Mouse (Mus musculus) T-cell, adult 2 months (primary cell): Measurements from ENCODE around the gene Runx3.

ENCODE experiments used
- DNase-seq: peaks from one replicate; pipeline ENCODE4 v3.0.0; 2022; ENCODE audit warnings: low spot score

The Runx3 gene

DNA sequence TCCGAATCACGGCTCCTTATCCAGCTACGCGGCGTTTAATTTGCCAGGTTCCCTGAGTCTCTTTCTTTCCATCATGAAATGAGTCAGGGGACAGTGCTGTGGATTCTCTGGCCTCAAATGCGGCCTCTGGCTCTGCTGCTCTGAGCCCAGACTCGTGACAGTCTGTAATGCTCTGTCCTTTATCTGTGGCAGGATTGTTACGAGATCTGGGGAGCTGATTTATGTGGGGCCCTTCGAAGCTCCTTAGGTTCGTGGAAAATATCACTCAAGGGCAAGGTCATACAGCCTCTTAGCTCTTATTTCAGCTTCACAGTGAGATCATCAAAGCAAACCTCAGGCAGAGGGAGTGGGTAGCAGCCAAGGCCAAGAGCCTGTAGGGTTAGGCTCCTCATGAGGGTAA, 6.2 kb upstream of the Runx3 start:
- DNase-seq, result no peak

DNA sequence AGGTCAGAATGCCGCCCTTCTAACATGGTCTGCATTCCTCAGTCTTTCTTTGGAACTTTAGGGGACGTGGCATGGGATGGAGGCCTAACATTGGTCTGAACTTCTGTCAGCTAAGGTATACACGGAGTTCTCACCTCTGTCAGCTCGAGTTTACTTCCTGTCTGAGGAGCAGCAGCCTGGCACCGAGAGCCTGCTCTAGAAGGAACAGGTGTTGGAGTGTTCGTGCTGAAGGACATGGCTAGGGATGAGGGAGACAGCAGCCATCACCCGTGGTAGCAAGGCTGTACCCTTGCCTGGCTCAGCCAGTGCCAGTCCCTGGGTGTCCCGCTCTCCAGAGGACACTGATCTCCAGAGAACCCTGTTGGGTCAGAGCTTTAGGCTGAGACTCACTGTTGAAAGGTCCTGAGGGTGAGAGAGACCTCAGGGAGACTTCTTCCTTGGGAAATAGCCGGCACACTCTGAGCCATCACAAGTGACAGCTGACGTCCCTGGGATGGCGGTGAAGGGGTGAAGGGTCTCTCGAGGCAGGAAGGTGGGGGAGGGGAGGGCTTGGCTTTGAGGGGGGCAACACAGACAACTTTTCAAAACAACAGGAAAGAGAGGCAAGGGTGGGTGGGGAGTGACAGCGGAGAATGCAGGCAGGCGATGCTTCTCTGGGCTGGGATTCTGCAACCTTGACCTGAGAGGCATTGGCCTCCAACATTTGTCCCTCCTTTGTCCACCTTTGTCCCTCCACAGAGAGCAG, 4.9 kb upstream of the Runx3 start:
- DNase-seq, result peak; percentile 43

DNA sequence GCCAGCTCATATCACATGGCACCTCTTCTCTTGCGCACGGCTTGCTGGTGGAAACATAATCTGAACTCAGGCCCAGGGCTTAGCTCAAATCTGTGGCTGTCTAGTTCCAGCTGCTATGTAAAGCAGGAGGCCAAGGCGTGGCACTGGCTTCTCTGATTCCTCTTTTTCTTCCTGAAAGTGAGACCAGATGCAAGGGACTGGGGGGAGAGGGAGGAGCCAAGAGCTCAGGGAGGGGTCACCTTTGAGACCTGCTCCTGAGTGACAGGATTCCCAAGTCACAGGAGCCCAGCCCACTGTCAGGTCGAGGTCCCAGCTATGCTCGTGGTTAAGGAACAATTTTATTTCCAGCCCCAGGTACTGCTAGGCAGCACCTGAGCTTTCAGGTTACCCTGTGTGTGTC, 4.1 kb upstream of the Runx3 start:
- no peak for DNase-seq

DNA sequence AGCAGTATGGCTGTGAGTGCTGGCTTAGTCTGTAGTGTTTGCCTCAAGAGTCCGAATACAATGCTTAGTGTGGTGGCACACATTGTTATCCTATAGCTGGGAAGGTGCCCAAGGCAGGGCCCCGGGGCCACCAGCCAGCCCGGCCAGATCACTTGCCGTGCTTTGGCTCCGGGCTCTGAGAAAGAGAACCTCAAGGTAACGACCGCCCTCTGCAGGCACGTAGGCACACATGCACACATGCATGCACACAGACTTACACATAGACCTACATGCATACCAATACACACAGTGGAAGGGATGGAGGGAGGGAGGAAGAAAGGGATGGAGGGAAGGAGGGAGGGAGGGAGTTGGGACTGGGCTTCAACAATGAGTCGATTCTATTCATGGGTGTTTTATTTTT, 2.6 kb upstream of the Runx3 start:
- DNase-seq, result no peak

DNA sequence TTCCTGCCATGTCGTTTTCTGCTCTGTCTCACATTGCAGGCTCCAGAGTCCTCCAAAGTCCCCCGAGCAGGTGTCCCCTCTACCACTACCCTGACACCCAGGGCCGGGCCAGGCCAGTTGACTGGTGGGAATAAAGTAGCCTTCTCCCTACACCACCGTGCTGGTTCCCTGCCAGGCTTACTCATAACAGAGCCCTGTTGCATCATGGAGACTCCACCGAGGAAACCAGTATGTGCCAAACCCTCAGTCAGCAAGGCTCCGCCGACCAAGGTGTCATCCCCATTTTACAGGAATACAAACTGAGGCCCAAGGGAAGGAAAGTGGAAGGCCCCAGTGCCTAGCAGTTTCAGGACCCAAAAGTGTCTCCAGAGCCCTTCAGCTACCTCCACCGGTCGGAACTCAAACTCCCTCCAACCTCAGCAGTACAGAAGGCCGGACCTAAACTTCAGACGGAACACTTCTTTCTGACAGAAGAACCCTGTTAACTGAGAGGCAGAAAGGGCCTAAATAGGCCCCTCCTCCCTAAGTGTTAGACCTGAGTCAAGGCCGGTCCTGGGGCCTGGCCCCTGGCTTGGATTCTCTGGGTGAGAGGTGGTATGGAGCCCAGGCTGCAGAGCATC, 1.5 kb upstream of the Runx3 start:
- DNase-seq, result no peak

DNA sequence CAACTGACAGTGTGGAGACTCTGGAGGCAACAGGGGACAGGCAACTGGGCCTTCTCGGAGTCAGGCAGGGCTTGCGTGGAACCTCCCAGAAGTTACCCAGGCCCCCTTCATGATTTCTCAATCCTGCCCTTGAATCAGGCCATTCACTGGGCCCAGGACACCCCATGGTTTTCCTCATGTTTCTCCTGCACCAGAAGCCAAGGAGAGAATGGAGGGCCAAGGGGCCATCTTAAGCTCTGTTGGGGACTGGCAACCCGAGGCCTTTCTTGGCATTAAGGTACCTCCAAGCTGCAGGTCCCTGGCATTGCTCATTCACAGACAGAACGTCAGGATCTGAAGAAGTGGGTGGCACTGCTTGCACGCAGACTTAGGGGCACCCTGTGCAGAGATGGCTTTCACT, 3.3 kb downstream of the Runx3 start:
- no peak for DNase-seq

DNA sequence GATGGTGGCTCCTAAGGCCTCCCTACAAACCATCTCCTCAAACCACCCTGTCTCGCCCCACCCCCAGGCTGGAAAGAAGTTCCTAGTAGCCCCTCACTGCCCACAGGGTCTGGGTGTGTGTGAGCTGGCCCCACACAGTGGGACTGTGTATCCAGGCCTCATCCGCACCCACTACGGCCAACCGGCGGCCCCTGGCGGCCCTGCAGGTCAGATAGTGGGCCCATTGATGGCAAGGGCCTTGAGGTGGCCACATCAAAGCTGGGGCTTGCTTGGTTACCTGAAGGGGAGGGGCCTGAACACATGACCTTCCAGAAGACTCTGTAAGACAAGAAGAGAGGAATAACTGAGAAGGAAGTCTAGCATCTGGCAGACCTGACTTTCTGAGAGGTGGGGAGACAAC, 4.3 kb downstream of the Runx3 start:
- no peak for DNase-seq

DNA sequence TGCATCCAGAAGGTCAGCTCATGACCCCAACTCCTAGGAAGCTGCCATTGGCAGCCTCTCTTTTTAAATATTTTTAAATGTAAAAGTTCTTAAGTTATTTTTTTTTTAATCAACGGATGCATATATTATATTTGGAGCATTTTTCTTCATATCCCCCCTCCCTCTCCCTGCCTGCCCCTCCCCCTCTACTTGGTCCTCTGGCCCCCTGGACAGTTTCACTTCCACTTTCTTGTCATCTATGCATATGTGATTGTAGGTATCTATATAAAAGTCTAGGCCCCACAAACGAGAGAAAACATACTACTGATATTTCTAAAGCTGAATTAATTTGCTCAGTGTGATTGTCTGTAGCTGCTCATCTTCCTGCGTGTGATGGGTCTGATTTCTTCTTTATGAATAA, 4.7 kb downstream of the Runx3 start:
- DNase-seq, result no peak

DNA sequence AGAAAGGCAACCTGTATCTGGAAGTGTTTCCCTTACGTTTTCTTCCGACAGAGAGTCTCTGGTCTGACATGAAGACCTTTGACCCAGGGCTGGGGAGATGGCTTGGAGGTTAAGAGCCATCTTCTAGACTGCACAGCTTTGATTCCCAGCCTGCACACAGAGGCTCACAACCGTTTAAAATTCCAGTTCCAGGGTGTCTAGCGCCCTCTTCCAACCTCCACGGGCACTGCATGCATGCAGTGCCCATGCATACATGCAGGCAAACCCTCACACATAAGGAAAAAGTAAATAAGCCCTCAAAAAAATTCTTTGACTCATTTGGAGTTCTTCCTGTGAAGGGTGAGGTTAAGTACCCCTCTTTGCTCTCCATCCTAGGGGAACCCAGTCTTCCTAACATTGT, 5.9 kb downstream of the Runx3 start:
- DNase-seq, result no peak

DNA sequence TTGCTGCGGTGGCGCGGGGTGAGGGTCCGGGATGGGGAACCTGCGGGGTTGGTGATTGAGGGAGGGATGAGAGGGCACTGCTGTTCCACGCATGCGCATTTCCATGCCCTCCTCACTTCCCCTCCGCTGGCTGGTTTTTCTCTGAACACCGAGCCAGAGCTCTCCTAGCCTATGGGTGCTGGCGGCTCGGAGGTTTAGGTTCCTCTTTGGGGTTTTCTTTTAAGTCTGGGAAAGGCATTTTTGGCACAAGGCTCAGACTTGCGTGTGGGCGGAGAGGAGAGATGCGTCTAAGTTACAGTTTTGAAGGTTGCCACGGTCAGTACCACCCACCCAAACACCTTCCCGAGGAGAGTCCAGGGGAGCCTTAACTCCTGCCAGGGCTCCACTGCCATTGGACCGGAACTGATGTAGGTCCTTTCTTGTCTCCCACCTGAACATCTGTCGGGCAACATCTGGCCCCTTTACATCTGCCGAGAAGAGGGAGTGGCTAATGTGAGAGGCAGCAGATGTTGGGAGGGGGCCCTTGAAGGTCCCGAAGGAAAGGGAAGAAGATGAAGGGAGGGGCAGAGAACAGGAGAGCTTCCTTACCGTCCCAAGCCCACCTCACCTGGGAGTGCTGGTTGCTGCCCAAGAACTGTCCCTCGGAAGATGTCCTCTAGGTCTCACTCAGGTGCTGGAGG, 8.5 kb downstream of the Runx3 start:
- DNase-seq, result peak; percentile 72

DNA sequence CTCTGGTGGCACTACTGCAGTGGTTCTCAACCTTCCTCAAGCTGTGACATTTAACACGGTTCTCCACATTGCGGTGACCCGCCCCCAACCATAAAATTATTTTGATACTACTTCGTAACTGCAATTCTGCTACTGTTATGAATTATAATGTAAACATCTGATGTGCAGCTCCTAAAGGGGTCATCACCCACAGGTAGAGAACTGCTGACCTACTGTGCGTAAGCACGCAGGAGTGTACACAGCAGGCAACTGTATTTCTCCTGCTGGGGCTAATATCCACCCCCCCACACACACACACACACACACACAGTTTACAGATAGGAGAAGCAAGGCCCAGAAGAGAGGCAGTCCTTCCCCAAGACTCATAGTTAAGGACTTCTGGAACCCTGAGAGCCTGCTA, 9.7 kb downstream of the Runx3 start:
- no peak for DNase-seq

DNA sequence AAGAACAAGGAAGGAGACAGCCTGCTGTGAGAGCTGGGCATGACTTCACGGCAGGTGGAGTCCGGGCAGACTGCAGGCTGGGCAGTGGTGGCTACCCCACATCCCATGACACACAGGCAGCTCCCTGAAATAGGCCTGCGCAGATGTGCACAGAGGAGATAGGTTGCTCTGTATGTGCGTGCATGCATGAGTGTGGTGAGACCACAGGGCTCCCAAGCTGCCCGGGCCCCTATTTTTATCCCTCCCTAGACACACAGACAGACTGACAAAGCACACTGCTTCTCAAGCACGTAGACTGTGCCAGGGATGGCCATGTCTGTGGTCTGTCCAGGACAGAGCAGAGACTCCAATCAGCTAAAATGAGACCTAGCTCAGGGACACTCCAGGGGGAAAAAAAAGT, 10.7 kb downstream of the Runx3 start:
- DNase-seq, result no peak

DNA sequence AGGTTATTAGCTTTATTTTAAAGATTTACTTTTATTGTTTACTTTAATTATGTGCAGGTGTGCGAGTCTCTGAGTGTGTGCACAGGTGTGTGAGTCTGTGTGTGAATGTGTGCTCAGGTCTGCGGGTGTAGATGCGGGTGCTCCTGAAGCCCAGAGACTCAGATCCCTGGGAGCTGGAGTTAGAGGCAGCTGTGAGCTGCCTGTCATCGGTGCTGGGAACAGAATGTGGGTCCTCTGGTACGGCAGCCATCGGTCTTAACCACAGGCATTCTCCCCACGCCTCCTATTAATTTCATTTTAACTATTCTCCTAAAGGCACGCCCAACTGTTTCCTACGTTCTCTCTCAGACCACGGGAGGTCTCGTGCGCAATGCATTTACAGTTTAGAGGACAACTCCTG, 12.3 kb downstream of the Runx3 start:
- DNase-seq, result no peak

DNA sequence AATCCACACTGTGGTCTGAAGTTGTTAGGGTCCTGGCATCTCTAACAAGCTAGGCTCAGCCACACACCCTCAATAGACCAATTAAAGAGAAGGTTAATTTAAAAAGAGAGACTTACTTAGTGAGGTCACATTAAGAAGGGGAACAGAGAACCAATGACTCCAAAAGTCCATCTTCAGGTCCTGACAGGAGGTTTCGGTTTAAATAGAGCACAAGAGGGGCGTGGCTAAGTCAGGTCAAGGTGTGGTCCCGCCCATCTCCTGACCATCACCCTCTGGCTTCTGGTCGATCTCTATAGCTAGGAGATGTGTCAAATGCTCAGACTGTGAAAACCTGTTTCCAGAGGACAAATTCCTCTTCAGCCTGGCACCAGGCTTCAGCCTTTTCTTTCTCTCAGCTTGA, 13.3 kb downstream of the Runx3 start:
- no peak for DNase-seq

DNA sequence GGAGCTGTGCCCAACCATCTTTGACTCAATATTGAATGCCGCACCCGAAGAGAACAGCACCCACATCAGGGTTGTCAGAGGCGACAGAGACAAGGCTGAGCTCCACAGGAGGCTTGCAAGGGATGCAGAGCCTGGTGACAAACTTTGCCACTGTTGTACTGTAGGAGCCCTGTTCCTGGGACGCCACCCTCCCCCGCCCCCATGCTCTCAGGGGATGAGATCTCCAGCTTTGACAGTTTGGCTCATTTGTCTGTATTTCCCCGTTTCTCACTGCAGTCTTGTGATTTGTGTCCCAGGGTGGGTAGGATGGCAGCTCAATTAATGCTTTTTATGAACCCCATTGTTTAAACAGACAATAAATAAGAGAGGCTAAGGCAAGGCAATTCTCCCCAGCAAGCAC, 14.9 kb downstream of the Runx3 start:
- no peak for DNase-seq

DNA sequence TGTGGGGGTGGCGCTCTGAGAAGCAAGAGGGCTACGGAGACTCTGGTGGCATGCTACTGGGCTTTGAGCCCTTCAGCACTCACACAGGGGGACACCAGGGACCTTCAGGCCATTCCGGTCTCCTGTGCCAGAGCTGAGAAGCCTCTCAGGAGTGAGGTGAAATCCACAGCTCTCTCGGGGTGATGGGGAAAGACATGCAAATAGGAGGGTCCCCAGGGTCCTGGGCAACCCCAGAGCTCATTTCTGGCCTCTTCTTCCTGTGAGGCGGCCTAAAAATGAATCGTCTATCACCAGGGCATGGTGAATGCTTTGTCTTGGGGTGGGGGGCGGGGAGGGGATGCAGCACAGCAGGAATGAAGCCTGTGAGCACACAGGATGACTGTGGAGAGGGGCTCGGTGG, 15.8 kb downstream of the Runx3 start:
- no peak for DNase-seq

DNA sequence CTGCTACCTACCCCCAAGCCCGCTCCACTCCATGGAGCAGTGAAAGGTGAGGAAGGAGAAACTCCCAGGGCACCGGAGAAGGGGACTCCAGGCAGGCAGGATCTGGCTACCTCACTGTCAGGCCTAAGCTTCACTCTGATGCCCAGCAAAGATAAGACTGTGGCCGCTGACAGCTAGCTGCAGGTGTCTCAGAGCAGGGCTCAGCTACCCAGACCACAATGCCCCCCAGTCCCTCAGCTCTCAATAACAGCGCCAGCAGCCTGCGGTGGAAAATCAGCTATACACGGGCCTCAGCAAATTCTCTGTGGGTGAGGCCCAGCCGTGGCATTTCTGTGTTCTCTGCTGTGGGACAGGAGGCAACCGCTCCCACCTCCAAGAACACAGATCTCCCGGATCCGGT, 16.2 kb downstream of the Runx3 start:
- DNase-seq, result no peak

DNA sequence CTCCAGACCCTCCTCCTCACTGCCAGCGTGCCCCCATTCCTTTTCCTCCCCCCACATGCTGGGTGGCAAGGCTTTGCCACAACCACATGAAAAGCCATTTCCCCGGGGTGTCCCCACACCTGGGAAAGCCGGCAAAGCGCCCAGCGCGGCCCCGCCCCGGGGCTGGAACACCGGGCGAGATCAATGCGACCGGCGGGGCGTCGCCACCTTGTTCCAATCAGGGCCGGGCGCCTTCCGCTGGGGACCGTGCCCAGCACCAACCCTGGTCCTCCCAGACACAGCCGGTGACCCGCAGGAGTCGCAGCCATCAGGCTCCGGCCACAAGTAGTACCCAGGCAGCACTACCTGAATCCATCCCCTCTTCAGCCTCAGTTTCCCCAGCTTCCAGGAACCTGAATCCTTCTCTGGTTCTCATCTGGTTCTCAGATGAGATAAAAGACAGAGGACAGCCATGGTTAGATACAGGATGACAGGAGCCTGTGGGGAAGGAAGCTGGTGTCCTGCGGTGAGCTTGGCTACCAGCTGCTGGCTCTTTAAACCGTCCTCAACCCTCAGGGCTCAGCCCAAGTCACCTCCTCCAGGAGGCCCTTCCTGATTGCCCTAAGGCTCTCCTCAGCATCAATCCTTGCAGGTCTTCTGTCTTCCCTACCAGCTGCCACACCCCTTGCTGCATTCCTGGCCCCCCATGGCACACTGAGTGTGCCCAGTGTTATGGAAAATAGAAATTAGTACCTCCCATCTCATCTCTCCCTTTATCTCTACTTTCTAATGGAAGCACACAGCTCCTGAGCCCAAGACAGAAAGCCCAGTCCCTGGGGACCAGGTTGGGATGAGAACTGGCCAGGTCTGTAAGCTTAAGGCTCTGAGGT, 20.4 kb downstream of the Runx3 start:
- DNase-seq, result no peak

DNA sequence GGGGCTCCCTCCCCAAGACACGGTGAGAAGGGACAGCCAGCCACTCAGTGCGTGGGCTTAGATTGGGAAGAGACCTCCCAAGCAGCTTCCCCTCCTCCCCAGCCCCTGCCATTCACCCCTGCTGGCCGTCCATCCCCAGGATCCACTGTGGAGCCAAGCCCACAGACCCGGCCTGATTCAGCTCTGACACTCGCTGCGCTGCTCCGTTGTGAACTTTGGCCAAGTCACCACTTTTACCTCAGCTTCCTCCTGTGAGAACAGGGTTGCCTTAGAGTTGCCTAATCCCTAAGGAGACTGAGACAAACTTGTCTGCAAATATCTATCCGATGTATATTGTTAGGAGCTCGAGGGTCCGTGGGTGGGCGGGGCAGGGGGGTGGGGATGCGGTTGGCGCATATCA, 21.3 kb downstream of the Runx3 start:
- DNase-seq, result no peak

DNA sequence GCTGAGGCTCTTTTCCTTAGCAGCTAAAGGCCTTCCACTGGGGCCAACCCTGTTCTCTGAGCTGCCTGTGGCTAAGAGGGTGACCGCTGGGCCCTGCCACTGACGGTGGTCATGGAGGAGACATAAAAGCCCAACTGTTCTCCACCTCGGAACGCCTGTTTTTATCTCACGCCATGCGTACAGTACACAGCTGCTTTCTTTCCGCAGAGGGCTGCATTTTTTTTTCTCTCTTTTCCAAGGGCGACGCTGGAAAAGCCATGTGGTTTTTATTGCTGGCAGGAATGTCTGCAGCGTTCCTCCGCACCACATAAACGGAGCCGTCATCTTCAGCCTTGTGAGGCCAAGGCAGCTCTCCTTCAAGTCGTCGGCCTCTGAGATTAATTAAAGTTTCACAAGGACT, 26.3 kb downstream of the Runx3 start:
- DNase-seq, result no peak

DNA sequence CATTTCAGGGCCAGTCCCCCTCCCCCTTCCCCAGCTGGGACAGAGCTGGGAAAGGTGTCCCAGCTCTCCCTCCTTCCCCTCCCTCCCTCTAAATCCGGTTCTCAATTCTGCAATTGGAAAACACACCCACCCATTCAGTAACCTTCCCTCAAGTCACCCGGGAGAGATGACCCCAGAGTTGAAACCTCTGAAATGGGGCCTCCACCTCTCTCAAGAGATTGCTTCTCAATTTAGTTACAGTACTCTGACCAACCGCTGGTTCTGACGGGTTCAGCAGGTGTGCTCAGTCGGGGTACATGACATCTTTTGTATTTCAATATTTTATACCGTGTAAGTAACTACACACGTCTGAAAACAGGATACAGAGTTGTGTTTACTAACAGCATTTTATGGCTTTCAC, 28.2 kb downstream of the Runx3 start:
- no peak for DNase-seq

DNA sequence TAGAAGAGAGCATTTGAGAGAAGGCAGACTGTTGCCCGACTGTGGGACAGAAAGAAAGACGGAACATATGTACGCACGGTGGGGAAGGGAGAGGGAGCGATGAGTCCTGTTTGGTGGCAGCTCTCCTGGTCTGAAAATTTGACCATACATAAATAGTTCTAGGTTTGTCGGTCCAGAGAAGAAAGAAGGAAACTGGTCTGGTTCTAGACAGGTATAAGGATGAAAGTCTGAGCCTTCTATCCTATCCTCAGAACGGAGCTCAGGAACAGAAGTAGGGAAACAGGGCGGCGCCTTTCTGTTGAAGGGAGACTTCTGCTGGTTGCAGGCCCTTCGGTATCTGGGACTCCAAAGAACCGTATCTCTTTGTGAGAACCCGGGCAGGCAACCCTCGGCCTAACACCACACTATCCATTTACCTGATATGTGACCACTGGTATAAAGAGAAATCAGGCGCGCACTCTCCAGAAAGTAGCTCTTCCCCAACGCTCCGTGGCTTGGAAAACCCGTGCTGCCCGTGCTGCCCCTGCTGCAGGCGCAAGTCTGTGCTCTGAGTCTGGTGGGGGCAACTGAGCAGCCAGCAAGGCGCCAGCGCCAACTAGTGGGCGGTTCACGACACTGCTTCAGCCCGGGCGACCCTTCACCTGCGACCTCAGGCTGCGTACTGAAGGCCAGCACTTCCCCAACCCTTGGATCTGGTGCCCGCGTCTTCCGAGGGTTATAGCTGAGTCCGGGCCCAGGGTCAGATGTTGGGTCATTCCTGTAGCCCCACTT, 29.8 kb downstream of the Runx3 start:
- peak; percentile 80 for DNase-seq
